Mouse (Mus musculus): ENCODE data around the gene Nup210. TPM values are rescaled to one million over a fixed set of nuclear protein-coding genes. Genes with fewer than 3 reads are reported as not detected.
A peak's percentile ranks its signal among the peaks of the same experiment; 100 is the strongest.

Nup210 gene
- polyA plus RNA-seq, 1 experiment: 1.3 TPM

DNA sequence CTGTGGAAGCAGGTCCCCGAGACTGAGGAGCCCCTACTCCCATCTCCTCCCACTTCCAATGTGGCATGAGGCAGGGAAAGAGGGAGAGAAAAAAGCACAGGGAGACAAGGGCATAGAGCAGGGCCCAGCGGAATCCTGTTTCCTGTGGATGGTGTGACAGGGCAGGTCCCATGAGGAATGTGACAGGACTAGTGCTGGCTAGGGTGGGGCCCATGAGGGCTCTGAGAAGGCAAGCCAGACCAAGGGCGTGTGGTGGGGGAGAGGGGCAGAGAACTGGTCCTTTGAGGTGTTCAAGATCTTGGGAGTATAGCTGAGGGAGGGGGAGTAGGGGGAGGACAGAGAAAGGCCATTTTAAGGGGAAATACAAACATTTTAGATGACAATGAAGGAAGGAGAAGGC, 104.2 kb downstream of the Nup210 start:
- no peak overlapping the region for H3K4me3 ChIP-seq (ENCODE audit: insufficient read depth, low read length)
- no peaks in the 10 kb centered on the region for H3K4me1 ChIP-seq (ENCODE audit: control insufficient read depth, insufficient read depth, low read length)
- no peak for TF ChIP-seq POLR2A (IDR thresholded peaks at IDR 0.05; ENCODE audit: low read depth, low read length)
- no peak for TF ChIP-seq CTCF (IDR thresholded peaks at IDR 0.05; ENCODE audit: borderline replicate concordance, insufficient read depth, low read length)
- no peak overlapping the region for H3K27ac ChIP-seq (ENCODE audit: insufficient read depth, low read length)

DNA sequence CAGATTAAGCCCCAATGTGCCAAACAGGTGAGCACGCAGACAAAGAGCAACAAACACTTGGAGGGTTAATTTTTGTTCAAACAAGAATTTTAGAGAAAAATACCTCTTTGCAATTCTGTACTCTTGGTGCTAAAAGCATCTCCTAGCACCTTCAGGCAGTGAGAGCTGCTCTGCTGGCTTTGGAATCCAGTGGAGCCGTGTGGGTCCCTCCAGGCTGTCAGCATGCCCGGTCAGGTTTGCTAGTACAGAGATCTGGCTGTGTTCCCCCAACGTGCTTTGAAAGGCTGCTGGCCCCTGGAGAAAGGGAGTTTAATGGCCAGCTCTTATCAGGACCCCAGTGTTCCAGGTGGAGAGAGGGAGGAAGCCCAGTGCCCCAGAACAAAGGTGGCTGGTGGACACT, 105.1 kb downstream of the Nup210 start:
- Histone ChIP-seq H3K4me1 (ENCODE audit: control insufficient read depth, insufficient read depth, low read length) (no peaks in the 10 kb centered on the region), H3K27ac (ENCODE audit: insufficient read depth, low read length) (no peak overlapping the region), H3K4me3 (ENCODE audit: insufficient read depth, low read length) (no peak overlapping the region)
- TF ChIP-seq POLR2A (IDR thresholded peaks at IDR 0.05; ENCODE audit: low read depth, low read length): no peak
- no peak for TF ChIP-seq CTCF (IDR thresholded peaks at IDR 0.05; ENCODE audit: borderline replicate concordance, insufficient read depth, low read length)

DNA sequence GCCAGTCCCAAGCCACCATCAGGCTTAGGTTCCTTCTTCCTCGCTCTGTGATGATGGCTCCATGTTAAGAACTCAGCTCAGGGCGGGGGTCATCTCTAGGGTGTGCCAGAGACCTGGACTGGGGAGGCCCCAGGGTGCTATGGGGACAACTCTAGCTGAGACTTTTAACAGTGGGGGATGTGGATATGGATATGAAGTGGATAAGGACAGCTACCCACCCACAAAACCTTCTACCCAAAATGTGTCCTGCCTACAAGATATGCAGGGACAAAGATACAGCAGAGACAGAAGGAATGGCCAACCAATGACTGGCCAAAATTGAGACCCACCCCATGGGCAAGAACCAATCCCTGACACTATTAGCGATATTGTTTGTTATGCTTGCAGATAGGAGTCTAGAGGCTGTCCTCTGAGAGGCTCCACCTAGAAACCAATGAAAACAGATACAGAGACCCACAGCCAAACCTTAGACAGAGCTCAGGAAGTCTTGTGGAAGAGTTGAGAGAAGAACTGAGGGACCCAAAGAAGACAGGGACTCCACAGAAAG, 108.3 kb downstream of the Nup210 start:
- H3K4me1 ChIP-seq (ENCODE audit: control insufficient read depth, insufficient read depth, low read length): no peaks in the 10 kb centered on the region
- no peak overlapping the region for H3K27ac ChIP-seq (ENCODE audit: insufficient read depth, low read length)
- no peak overlapping the region for H3K4me3 ChIP-seq (ENCODE audit: insufficient read depth, low read length)
- TF ChIP-seq POLR2A (IDR thresholded peaks at IDR 0.05; ENCODE audit: low read depth, low read length) (no peak), CTCF (IDR thresholded peaks at IDR 0.05; ENCODE audit: borderline replicate concordance, insufficient read depth, low read length) (no peak)

DNA sequence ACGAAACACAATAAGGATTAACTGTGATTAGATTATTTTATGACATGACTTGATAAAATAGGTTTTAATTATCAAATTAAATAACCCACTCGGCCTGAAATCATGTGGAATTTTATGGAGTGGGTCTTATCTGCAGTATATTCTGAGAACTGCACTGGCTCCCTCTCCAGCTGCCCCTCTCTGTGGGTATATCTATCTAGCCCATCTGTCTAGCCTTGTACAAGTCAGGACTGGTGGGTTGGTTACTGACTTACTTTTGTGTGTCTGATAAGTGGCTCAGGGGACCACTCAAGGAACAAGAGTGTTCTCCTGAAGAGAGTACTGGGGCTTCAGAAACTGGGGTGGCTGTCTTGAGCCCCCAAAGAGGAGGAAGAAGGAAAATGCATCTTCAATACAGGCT, 109.4 kb downstream of the Nup210 start:
- H3K4me1 ChIP-seq (ENCODE audit: control insufficient read depth, insufficient read depth, low read length): no peaks in the 10 kb centered on the region
- TF ChIP-seq POLR2A (IDR thresholded peaks at IDR 0.05; ENCODE audit: low read depth, low read length) (no peak), CTCF (IDR thresholded peaks at IDR 0.05; ENCODE audit: borderline replicate concordance, insufficient read depth, low read length) (no peak)
- H3K27ac ChIP-seq (ENCODE audit: insufficient read depth, low read length): no peak overlapping the region
- H3K4me3 ChIP-seq (ENCODE audit: insufficient read depth, low read length): no peak overlapping the region

DNA sequence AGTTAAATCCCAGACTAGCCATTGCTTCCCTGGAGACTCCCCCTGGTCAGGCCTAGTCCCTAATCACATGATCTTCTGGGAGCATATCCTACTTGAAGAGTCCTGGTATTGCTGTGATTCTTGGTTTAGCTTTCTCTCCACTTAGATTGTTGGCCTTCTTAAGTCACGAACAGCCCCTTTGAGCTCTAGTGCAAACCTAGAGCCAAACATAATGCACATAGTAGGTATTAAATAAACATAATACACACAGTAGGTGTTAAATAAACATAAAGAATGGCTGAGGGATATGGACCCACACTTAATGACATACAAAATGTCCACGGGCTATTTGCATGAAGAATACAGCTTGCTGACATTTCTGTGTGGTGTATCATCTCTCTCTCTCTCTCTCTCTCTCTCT, 112.5 kb downstream of the Nup210 start:
- H3K4me3 ChIP-seq (ENCODE audit: insufficient read depth, low read length): no peak overlapping the region
- TF ChIP-seq CTCF (IDR thresholded peaks at IDR 0.05; ENCODE audit: borderline replicate concordance, insufficient read depth, low read length): no peak
- TF ChIP-seq POLR2A (IDR thresholded peaks at IDR 0.05; ENCODE audit: low read depth, low read length): no peak
- no peak overlapping the region for H3K27ac ChIP-seq (ENCODE audit: insufficient read depth, low read length)
- no peaks in the 10 kb centered on the region; the same call in 1 of the 2 replicates for H3K4me1 ChIP-seq (ENCODE audit: control insufficient read depth, insufficient read depth, low read length)

DNA sequence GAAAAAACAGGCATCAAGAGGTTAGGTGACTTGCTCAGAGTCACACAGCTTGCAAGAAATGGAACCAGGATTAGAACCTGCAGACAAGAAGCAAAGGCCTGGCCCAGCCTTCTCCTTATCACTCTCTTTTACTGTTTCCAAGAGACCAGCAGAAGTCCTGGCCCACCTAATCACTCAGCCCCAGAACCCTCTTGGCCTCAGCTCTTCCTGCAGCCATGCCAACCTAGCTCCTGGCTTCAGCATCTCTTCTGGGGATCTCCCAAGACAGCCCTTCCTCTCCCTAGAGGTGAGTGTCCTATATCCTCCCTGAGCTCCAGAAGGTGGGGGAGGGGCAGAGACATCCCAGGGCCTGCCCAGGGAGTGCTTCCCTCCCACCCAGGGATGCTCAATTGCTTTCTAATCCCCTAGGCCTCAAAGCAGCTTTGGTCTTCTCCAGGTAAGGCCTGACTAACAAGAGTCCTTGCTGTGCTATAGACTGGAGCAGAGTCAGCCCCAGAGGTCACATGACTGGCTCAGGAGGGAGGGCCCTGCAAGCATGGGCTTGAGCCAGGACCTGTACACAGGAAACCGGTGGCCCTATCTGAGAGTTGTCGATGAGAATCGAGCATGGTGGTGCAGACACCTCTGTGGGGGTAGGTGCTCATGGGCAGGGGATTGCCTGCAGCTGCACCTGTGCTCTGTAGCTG, 113.2 kb downstream of the Nup210 start:
- H3K27ac ChIP-seq (ENCODE audit: insufficient read depth, low read length): no peak overlapping the region
- no peaks in the 10 kb centered on the region; the same call in 1 of the 2 replicates for H3K4me1 ChIP-seq (ENCODE audit: control insufficient read depth, insufficient read depth, low read length)
- no peak for TF ChIP-seq POLR2A (IDR thresholded peaks at IDR 0.05; ENCODE audit: low read depth, low read length)
- no peak for TF ChIP-seq CTCF (IDR thresholded peaks at IDR 0.05; ENCODE audit: borderline replicate concordance, insufficient read depth, low read length)
- H3K4me3 ChIP-seq (ENCODE audit: insufficient read depth, low read length): no peak overlapping the region

DNA sequence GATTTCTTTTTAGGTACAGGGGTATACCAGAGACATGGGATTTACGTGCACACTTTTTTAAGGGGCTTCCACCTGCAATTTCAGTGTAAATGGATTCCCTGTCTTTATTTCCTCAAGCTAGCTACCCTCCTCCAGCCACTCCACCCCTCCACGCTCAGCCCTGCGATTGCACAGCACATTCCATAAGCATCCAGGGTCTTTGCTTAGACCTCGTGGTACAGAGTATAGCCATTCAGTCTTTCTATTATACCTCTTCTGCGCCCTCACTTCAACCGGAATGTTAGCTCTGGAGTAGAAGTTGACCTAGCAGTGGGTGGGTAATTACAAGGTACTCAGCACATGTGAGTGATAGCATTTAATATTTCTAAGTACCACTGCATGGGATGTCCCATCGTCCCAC, 115.1 kb downstream of the Nup210 start:
- Histone ChIP-seq H3K27ac (ENCODE audit: insufficient read depth, low read length) (no peak overlapping the region), H3K4me1 (ENCODE audit: control insufficient read depth, insufficient read depth, low read length) (no peaks in the 10 kb centered on the region; the same call in 1 of the 2 replicates), H3K4me3 (ENCODE audit: insufficient read depth, low read length) (no peak overlapping the region)
- no peak for TF ChIP-seq CTCF (IDR thresholded peaks at IDR 0.05; ENCODE audit: borderline replicate concordance, insufficient read depth, low read length)
- TF ChIP-seq POLR2A (IDR thresholded peaks at IDR 0.05; ENCODE audit: low read depth, low read length): no peak

DNA sequence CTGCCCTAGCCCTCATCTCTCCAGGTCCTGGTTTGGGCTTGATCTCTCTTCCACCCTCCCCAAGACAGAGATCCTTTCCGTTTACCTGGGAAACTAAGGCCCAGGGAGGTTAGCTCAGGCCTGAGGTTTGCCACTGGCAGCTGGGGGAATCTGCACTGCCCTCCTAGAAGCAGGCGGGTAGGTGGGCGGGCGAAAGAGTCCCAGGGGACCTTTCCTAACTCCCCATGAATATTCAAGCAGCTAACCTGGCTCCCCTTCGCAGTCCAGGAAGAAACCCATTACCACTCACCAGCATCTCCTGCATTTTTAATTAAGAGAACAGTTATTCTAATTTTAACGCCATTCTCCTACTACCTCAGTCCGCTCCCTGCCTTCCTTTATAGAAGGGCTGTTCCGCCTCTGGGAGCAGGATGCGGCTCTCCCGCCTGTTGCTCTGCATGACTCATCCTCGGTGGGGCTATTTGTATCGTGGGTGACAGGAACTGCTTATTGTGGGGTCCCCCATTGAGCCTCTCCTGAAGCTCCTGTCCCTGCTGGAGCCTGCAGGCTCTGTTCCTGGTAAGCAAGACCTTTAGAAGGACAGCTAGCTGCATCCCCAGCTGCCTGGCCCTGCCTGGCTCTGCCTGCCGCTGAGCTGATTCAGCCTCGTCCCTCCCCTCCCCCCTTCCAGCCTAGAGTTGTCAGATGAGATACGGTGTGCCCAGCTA, 115.7 kb downstream of the Nup210 start:
- Histone ChIP-seq H3K4me1 (ENCODE audit: control insufficient read depth, insufficient read depth, low read length) (no peaks in the 10 kb centered on the region; the same call in 1 of the 2 replicates), H3K27ac (ENCODE audit: insufficient read depth, low read length) (no peak overlapping the region), H3K4me3 (ENCODE audit: insufficient read depth, low read length) (no peak overlapping the region; the same call in 1 of the 2 replicates)
- no peak for TF ChIP-seq POLR2A (IDR thresholded peaks at IDR 0.05; ENCODE audit: low read depth, low read length)
- TF ChIP-seq CTCF (IDR thresholded peaks at IDR 0.05; ENCODE audit: borderline replicate concordance, insufficient read depth, low read length): no peak

DNA sequence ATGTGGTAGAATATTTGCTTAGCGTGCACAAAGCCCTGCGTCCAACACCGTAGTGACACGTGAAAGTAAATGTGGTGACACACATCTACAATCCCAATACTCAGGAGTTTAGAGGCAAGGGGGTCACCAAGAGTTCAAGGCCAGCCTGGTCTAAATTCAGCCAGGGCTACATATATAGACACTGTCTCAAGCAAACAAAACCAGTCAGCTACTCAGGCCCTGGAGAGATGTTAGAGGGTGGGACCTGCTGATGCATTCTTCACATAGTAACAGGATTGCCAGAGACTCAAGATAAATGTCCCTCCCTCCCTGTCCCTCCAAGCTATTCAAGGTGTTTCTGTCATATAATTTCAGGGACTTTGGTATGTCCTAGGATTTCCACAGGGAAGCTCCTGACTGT, 117.5 kb downstream of the Nup210 start:
- Histone ChIP-seq H3K4me3 (ENCODE audit: insufficient read depth, low read length) (no peak overlapping the region), H3K4me1 (ENCODE audit: control insufficient read depth, insufficient read depth, low read length) (no peaks in the 10 kb centered on the region; the same call in 1 of the 2 replicates), H3K27ac (ENCODE audit: insufficient read depth, low read length) (no peak overlapping the region)
- TF ChIP-seq CTCF (IDR thresholded peaks at IDR 0.05; ENCODE audit: borderline replicate concordance, insufficient read depth, low read length) (no peak), POLR2A (IDR thresholded peaks at IDR 0.05; ENCODE audit: low read depth, low read length) (no peak)

DNA sequence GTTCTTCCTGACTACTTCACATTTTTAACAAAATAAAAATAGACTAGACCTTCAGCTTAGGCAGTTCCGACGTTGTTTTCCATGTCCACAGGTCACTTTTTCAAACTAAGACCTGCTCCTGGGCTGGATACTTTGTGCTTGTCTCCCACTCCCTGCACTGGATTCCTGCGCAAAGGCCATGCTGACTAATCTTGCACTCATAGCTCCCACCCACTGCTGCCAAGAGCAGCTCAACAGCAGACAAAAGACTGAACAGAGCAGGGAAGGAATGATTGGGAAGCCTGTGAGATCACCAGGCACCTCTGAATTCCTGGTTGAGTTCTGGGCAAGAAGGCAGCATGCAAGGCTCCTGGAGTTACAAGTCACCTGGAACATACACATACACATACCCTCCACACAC, 119.6 kb downstream of the Nup210 start:
- no peaks in the 10 kb centered on the region; the same call in 1 of the 2 replicates for H3K4me1 ChIP-seq (ENCODE audit: control insufficient read depth, insufficient read depth, low read length)
- no peak overlapping the region for H3K4me3 ChIP-seq (ENCODE audit: insufficient read depth, low read length)
- TF ChIP-seq CTCF (IDR thresholded peaks at IDR 0.05; ENCODE audit: borderline replicate concordance, insufficient read depth, low read length): no peak
- TF ChIP-seq POLR2A (IDR thresholded peaks at IDR 0.05; ENCODE audit: low read depth, low read length): no peak
- peak overlapping the region; percentile 60 for H3K27ac ChIP-seq (ENCODE audit: insufficient read depth, low read length)
